Mouse (Mus musculus): ENCODE data around the gene Apba1. TPM values are rescaled to one million over a fixed set of nuclear protein-coding genes. Genes with fewer than 3 reads are reported as not detected.

The Apba1 gene
- total RNA-seq, 1 experiment from 2014 or later: 3.6 TPM

DNA sequence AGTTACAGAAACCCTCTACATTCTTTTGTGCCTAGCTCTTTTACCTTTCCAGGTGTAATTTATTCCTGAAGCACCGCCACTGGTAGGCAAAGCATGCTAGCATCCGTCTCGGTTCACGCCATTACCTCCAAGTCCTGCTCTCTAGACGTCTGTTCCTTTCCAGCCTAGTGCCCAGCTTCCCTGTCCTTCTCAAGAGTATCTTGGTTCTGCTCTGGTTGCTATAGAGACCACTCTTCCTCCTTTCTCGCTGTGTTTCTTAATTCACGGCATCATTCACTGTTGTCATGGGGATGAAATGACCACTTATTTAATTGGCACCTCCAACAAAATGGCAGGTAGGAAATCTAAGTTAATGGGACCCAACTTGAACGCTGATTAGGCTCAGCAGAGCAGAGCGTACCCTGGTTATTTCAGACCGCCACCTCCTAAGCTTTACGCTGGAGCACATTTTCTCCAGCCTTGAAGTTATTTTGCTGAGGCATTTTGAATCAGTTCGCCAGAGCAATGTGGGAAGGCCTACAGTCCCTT, 182.8 kb downstream of the Apba1 start:
- no peak for DNase-seq

- DNase-seq: no peak
These were observed 184.2 kb downstream of the Apba1 start for GRCm38 (mm10) chr19:23942886-23943285.

- DNase-seq: no peak
These were observed 187.5 kb downstream of the Apba1 start for GRCm38 (mm10) chr19:23946026-23946685.

DNA sequence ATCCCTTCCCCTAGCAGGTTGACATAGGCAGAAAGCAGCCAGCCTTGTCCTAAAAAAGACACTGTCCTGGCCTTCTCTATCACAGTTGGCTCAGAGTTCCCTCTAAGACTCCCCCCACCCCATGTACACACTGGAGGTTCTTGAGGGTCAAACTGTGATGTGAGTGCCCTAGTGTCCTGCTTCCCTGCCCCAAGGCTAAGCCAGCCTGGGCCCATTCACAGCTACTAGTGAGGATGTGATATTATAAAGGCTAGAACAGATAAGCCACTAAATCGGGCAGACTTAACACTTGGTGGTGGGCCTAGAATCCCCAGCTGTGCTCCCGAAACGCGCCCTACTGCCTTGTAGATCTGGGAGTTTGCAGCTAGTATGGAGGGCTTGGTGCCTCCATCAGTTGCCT, 188.1 kb downstream of the Apba1 start:
- DNase-seq: no peak

GRCm38 (mm10) chr19:23947871-23948270, 189.2 kb downstream of the Apba1 start:
- DNase-seq: no peak

GRCm38 (mm10) chr19:23948301-23949000, 189.8 kb downstream of the Apba1 start:
- no peak for DNase-seq

GRCm38 (mm10) chr19:23955461-23955860, 196.8 kb downstream of the Apba1 start:
- no peak for DNase-seq

GRCm38 (mm10) chr19:23956299-23956975, 197.8 kb downstream of the Apba1 start:
- peak; percentile 19 for DNase-seq

GRCm38 (mm10) chr19:23957563-23957962, 198.9 kb downstream of the Apba1 start:
- no peak for DNase-seq

DNA sequence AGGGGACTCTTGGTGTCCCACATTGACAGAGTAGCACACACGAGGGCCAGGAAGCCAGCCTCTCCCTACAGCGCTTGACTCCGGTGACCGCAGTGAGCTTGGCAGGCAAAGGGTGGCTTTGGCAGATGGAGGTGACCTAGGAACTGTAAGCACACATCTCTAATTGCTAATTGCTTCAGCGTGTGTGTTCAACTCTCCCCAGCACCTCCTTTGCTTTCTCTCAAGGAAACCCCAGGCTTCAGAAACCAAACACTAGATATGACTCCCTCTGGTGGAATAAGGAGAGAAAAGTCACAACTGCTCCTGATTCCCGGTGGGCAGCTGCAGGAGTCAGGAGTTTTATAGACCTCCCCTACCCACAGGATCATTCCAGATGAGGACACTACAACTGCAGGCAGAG, 200.2 kb downstream of the Apba1 start:
- no peak for DNase-seq

DNA sequence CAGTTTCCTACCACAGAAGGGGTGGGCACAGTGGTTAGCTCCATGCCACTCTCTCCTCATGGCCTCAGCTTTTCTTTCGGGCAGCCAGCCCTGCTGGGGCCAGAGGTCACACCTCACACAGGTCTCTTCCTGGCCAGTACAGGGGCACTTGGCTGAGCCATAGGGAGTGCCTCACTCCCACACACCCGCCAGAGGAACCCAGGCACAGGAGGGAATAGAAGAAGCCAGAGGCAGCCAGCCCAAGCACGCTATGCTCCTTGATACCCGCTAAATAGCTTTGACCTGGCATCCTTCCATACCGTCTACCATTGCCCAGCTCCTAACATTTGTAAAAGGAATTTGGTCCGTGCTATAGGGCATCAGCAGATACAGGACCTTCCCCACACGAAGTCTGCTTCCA, 201.2 kb downstream of the Apba1 start:
- no peak for DNase-seq

DNA sequence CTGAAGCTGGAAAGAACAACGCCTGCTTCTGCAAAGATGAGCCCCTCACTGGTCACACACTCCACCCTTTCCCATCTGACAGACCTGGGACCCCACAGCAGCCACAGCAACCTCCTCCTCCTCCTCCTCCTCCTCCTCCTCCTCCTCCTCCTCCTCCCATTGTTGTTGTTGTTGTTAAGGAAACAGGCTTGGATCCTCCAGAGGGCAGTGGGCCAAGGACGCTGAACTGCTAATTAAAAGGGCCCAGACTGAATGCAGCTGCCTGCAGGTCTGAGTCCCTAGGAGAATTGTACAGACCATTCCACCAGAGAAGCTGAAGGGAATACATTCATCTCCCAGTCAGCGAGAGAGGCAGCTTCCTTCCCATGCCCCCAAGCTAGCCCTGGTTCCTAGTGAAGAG, 201.6 kb downstream of the Apba1 start:
- no peak for DNase-seq

GRCm38 (mm10) chr19:23960831-23961447, 202.3 kb downstream of the Apba1 start:
- DNase-seq: no peak

DNA sequence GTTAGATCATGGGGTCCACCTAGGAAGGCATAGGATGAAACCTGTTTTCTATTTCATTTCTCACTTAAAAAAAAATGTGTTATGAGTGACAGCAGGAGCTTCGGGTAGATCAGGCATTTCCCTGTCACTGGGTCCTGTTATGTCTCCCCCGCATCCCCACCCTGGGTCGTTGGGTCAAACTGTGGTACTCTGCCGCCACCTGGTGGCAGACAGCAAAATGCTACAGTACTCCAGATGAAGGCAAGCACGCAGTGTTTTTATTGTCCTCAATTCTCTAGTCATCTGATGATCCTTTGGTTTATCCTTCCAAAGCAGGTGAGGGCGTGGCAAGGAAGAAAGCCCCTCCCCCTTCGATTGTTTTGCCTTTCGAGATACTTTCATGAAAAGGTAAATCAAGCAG, 202.8 kb downstream of the Apba1 start:
- peak; percentile 75 for DNase-seq

DNA sequence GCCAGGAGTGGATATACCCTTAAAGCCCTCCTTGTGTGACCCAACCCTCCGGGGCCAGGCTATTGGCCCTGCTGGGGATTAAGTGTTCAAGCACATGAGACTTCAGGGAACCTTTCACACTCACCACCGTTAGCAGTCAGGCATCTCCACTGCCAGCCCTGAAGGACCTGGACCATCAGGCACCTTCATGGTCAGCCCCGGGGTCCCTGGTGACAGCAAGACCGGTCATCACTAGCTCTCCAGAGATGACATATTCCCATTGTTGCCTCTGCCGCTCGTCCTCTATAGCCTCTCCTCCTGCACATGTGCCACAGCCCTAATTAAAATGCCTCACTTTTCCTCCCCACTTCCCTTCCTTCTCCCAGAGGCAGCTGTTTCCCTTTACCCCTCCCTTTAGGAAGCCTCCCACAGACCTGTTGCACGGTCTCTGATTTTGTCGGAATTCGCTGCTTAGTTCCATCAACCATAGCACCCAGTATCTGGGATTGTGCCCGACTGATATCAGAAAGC, 205.8 kb downstream of the Apba1 start:
- DNase-seq: no peak

- DNase-seq: no peak
These were observed 207.7 kb downstream of the Apba1 start for GRCm38 (mm10) chr19:23966376-23966775.

- peak; percentile 45 for DNase-seq
These were observed 208.5 kb downstream of the Apba1 start for GRCm38 (mm10) chr19:23967156-23967555.

- DNase-seq: no peak
These were observed 209.6 kb downstream of the Apba1 start for GRCm38 (mm10) chr19:23968125-23968861.

DNA sequence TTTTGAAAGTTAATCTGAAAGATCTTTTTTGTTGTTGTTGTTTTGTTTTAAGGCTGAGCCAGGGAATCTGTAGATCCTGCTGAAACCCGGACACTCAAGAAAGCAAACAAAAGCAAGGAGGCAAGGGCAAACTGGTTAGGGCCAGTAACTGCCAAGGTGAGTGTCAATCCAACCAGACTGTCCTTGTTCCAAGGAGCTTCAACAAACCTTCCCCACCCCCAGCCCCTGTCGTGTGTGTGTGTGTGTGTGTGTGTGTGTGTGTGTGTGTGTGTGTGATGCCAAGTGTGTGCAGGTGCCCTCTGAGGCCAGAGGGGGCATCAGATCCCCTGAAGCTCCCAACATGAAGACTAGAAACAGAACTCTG, 210.2 kb downstream of the Apba1 start:
- DNase-seq: no peak

- no peak for DNase-seq
These were observed 211.7 kb downstream of the Apba1 start for GRCm38 (mm10) chr19:23970374-23970773.

DNA sequence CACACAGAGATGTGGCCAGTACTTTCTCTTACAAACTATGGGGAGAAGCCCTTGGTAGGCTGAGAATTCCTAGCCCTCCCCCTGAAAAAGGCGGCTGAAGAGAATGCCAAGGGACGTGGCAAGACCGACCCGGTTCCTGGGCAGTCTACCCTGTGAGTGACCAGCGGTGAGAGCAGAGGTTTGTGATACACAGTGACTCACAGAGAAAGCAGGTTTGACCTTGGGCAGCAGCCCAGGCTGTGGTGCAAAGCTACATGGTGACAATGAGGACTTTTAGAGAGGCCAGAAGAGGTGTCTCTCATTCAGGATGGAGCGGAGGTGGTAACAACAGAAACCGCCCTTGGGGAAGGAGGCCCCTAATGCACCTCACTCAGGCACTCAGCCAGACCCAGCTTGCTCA, 212.7 kb downstream of the Apba1 start:
- DNase-seq: peak; percentile 72

All from adrenal gland, postnatal 25 days (tissue).